Mouse (Mus musculus): ENCODE data around the gene Vmn2r97.
"Not testable (repeated sequence)": the region's sequence is repeated elsewhere in the genome, so short reads cannot be mapped to it uniquely, and the experiment has no call there.

Gene Vmn2r97

DNA sequence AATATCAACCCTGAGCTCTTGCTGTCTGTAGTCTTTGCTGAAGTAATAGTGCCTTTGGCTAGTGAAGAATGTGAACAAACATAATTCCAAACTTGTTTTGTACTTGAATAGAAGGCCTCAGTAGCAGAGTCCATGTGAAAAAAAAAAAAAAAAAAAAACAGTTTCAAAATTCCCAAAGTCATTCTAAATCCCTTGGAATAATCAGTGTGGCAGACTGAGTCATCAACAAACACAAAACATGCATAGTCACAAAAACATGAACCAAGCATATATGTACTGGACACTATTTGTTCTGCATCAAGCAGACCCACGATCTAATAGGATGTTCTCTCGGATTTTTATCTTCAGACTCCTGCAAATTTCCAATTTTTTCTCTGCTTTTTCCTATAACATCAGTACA is at the start of gene Vmn2r97:
TSS of gene Vmn2r97 (plus strand) at position 301 of the 400 bp plus-strand sequence.
- DNase-seq = not testable (repeated sequence)

DNA sequence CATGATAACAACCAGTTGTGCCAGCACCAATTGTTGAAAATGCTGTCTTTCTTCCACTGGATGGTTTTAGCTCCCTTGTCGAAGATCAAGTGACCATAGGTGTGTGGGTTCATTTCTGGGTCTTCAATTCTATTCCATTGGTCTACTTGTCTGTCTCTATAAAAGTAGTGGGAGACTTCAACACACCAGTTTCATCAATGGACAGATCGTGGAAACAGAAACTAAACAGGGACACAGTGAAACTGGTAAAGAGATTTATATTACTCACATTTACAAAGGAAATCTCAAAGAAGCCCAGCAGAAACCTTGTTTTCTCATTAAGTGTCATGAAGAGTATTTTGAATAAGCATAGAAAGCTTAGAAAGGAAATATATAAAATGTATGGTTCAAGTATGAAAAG is 31.7 kb upstream of the Vmn2r97 start:
- DNase-seq = not testable (repeated sequence)

DNA sequence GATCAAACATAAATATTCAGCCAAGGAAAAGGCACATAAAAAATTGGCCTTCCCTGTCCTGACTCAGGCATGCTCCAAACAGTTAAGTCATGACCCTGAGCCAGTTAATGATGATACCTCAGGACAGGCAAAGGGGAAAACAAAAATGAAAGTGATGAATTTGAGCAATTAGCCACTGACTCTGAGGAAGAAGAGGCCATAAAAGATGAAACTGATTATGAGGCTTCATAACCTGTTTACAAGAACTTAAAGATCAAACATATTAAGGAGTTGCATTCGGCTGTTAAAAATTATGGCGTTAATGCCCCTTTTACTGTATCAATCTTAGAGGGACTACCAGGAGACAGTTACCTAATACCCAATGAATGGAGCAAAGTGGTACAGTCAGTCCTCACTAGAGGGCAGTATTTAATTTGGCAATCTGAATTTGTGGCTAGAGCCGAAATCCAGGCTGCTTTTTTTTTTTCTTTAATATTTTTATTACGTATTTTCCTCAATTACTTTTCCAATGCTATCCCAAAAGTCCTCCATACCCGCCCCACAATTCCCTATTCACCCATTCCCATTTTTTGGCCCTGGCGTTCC is 24.3 kb upstream of the Vmn2r97 start:
- DNase-seq = no peak

DNA sequence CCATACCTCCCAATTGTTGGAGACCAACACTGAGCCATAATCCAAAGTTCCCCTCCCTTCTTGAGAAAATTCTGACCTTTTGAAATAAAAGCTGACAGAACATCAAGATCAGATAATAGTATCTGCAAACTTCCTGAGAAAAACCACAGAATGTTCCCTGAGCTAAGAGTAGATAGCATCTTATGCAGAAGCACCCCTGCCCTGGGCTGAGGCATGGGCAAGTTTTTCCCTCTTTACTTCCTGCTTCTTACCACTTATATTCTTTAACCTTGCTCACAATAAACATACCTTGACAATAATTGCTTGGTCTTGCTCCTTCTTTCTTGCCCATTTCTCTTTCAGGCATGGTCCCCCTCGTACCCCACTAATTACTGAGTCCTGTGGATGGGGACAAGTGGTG is 43.7 kb downstream of the Vmn2r97 start:
- DNase-seq = not testable (repeated sequence)

- no peak for DNase-seq
Observed at GRCm38 (mm10) chr17:18968371-18969275, 54.5 kb downstream of the Vmn2r97 start.

Measured in layer of hippocampus, adult 9-11 months (tissue).